In genomic region chr13:73886066-73886465, GRCm38 (mm10) we compare ENCODE assay signal across 14 mouse cellular contexts. TPM values are rescaled to one million over a fixed set of nuclear protein-coding genes. Genes with fewer than 3 reads are reported as not detected.
DNase-seq lines count a peak whose midpoint lies in the region; ATAC-seq lines count a peak whose summit lies in the region.
"Had no signal": no experiment of that assay in that cellular context is flagged by ENCODE, and none has a peak within 500 bp of the region (broad histone marks: within the 10 kb centered on the region; RNA-seq: fewer than 3 reads in every experiment).

No protein-coding gene starts in this region.

- 0 out of 2 replicates have a peak, but pooled peaks cover 4% of the 10 kb centered on the region for H3K4me1 ChIP-seq in kidney, embryonic 14.5 days (ENCODE audit: control insufficient read depth, insufficient read depth, low read length)
- peaks cover 41% of the 10 kb centered on the region for H3K4me1 ChIP-seq in embryonic facial prominence, embryonic 13.5 days
- H3K4me1 ChIP-seq in limb, embryonic 13.5 days: peaks cover 29% of the 10 kb centered on the region
- H3K4me1 ChIP-seq: forebrain, embryonic 15.5 days; midbrain, embryonic 12.5 days had no signal

- H3K36me3 ChIP-seq in kidney, embryonic 14.5 days (ENCODE audit: control insufficient read depth, insufficient read depth, low read length): no peaks in the 10 kb centered on the region
- H3K36me3 ChIP-seq in embryonic facial prominence, embryonic 13.5 days: no peaks in the 10 kb centered on the region
- H3K36me3 ChIP-seq in limb, embryonic 13.5 days: no peaks in the 10 kb centered on the region
- H3K36me3 ChIP-seq: forebrain, embryonic 15.5 days; heart, embryonic 13.5 days; midbrain, embryonic 12.5 days had no signal

- no peaks in the 10 kb centered on the region for H3K9me3 ChIP-seq in kidney, embryonic 14.5 days (ENCODE audit: control insufficient read depth, low read length)
- H3K9me3 ChIP-seq in embryonic facial prominence, embryonic 13.5 days: no peaks in the 10 kb centered on the region
- H3K9me3 ChIP-seq in limb, embryonic 13.5 days: no peaks in the 10 kb centered on the region
- H3K9me3 ChIP-seq: forebrain, embryonic 15.5 days; heart, embryonic 13.5 days; midbrain, embryonic 12.5 days had no signal

- no peak overlapping the region for H3K4me3 ChIP-seq in kidney, embryonic 14.5 days (ENCODE audit: low read length)
- H3K4me3 ChIP-seq in embryonic facial prominence, embryonic 13.5 days: no peak overlapping the region
- no peak overlapping the region for H3K4me3 ChIP-seq in limb, embryonic 13.5 days
- H3K4me3 ChIP-seq: forebrain, embryonic 15.5 days; heart, embryonic 13.5 days; midbrain, embryonic 12.5 days had no signal

- no peak overlapping the region for H3K4me2 ChIP-seq in kidney, embryonic 14.5 days (replicated peaks; ENCODE audit: low read depth, low read length)
- H3K4me2 ChIP-seq in embryonic facial prominence, embryonic 13.5 days: no peak overlapping the region
- no peak overlapping the region for H3K4me2 ChIP-seq in limb, embryonic 13.5 days (replicated peaks)
- H3K4me2 ChIP-seq: forebrain, embryonic 15.5 days; heart, embryonic 13.5 days; midbrain, embryonic 12.5 days had no signal

- WGBS in kidney, embryonic 14.5 days: 81% methylated on average over 4 of the region's 4 CpGs
- WGBS in embryonic facial prominence, embryonic 13.5 days: 53% methylated on average over 4 of the region's 4 CpGs
- 49% methylated on average over 4 of the region's 4 CpGs for WGBS in limb, embryonic 13.5 days

- DNase-seq in kidney, adult 11 months: peak; percentile 33
- peak; percentile 15 for DNase-seq in ovary, postnatal 36 days (ENCODE audit: low spot score)
- no peak for DNase-seq in ovary, postnatal 14 days (ENCODE audit: low spot score)
- DNase-seq: cerebellum, adult 11 months; right cerebral cortex, postnatal 14 days had no signal

- no peak overlapping the region for H3K27ac ChIP-seq in kidney, embryonic 14.5 days (ENCODE audit: low read depth, low read length)
- peak overlapping the region; percentile 81 for H3K27ac ChIP-seq in embryonic facial prominence, embryonic 13.5 days
- H3K27ac ChIP-seq in limb, embryonic 13.5 days: peak overlapping the region; percentile 52; the same call in 1 of the 2 replicates
- H3K27ac ChIP-seq: forebrain, embryonic 15.5 days; heart, embryonic 13.5 days; liver, embryonic 14.5 days; midbrain, embryonic 12.5 days had no signal

- ATAC-seq in kidney, embryonic 14.5 days (ENCODE audit: low FRiP score, low TSS enrichment): no peak
- no peak for ATAC-seq in embryonic facial prominence, embryonic 13.5 days (ENCODE audit: insufficient number of reproducible peaks, insufficient read depth, low FRiP score, low TSS enrichment, low read depth)
- ATAC-seq in limb, embryonic 13.5 days (ENCODE audit: low FRiP score, low read depth): no peak
- no peak for ATAC-seq in inflammation-experienced regulatory T-cells, adult 6 months
- ATAC-seq: forebrain, embryonic 15.5 days; hindbrain, embryonic 16.5 days had no signal

- no peak overlapping the region for H3K9ac ChIP-seq in kidney, embryonic 14.5 days (ENCODE audit: low read depth, low read length)
- H3K9ac ChIP-seq in embryonic facial prominence, embryonic 13.5 days: no peak overlapping the region
- H3K9ac ChIP-seq in limb, embryonic 13.5 days: no peak overlapping the region
- H3K9ac ChIP-seq: forebrain, embryonic 15.5 days; heart, embryonic 13.5 days; liver, embryonic 14.5 days; midbrain, embryonic 12.5 days had no signal

- H3K27me3 ChIP-seq in kidney, embryonic 14.5 days (ENCODE audit: control insufficient read depth, insufficient read depth, low read length): no peaks in the 10 kb centered on the region
- no peaks in the 10 kb centered on the region for H3K27me3 ChIP-seq in embryonic facial prominence, embryonic 13.5 days
- no peaks in the 10 kb centered on the region for H3K27me3 ChIP-seq in limb, embryonic 13.5 days
- H3K27me3 ChIP-seq: forebrain, embryonic 15.5 days; heart, embryonic 13.5 days; midbrain, embryonic 12.5 days had no signal

RNA-seq across cellular contexts. Expression of gene Nkd2, which starts 38.6 kb away (rescaled TPM):
- 3.7 and 4.1 TPM in 2 replicates for polyA plus RNA-seq in kidney, embryonic 14.5 days (2014; fragmentation: Nextera tagmentation; extraction: Ambion mirVana)
- 40.6 and 44.9 TPM in 2 replicates for polyA plus RNA-seq in embryonic facial prominence, embryonic 13.5 days (2015; fragmentation: Nextera tagmentation; extraction: Ambion mirVana)
- 40.5 and 44.5 TPM in 2 replicates for polyA plus RNA-seq in limb, embryonic 13.5 days (2015; fragmentation: Nextera tagmentation; extraction: Ambion mirVana)
- under 1 TPM in 2 of 3 experiments, not detected in 1; 0.19 to 0.44 TPM for polyA plus RNA-seq in inflammation-experienced regulatory T-cells, adult 6 months (2017; shearing (Covaris generic))

RNA-seq across cellular contexts. Expression of gene Trip13, which starts 51.5 kb away (rescaled TPM):
- polyA plus RNA-seq in kidney, embryonic 14.5 days (2014; fragmentation: Nextera tagmentation; extraction: Ambion mirVana): 44.1 and 54.9 TPM in 2 replicates
- polyA plus RNA-seq in embryonic facial prominence, embryonic 13.5 days (2015; fragmentation: Nextera tagmentation; extraction: Ambion mirVana): 42.6 and 46.0 TPM in 2 replicates
- polyA plus RNA-seq in limb, embryonic 13.5 days (2015; fragmentation: Nextera tagmentation; extraction: Ambion mirVana): 42.9 and 43.8 TPM in 2 replicates
- polyA plus RNA-seq in inflammation-experienced regulatory T-cells, adult 6 months (2017; shearing (Covaris generic)): 10 to 100 TPM in 1 of 3 experiments, 1 to 10 TPM in 2; 2.5 to 17.3 (median 4.5) TPM

RNA-seq across cellular contexts. Expression of gene Brd9, which starts 51.5 kb away (rescaled TPM):
- polyA plus RNA-seq in kidney, embryonic 14.5 days (2014; fragmentation: Nextera tagmentation; extraction: Ambion mirVana): 41.9 and 47.7 TPM in 2 replicates
- 63.5 and 68.6 TPM in 2 replicates for polyA plus RNA-seq in embryonic facial prominence, embryonic 13.5 days (2015; fragmentation: Nextera tagmentation; extraction: Ambion mirVana)
- polyA plus RNA-seq in limb, embryonic 13.5 days (2015; fragmentation: Nextera tagmentation; extraction: Ambion mirVana): 64.7 and 65.4 TPM in 2 replicates
- polyA plus RNA-seq in inflammation-experienced regulatory T-cells, adult 6 months (2017; shearing (Covaris generic)): 10 to 100 TPM; 62.6 to 78.6 (median 69.0) TPM
